Mouse (Mus musculus) megakaryocyte, embryonic 14.5 days (primary cell): ENCODE results near the gene Trappc6a. TPM values are rescaled to one million over a fixed set of nuclear protein-coding genes. Genes with fewer than 3 reads are reported as not detected.

Experiments used
- H3K27me3 ChIP-seq: replicated peaks from 2 replicates; pipeline ENCODE3; 2012; ENCODE audit warnings: inconsistent platforms
- H3K36me3 ChIP-seq: replicated peaks from 2 replicates; pipeline ENCODE3; 2012; ENCODE audit warnings: low read length, inconsistent platforms, mixed read lengths
- H3K4me1 ChIP-seq: 2 replicates; pipeline ENCODE4 v1.6.1; 2012; ENCODE audit warnings: inconsistent platforms
- H3K4me3 ChIP-seq: replicated peaks from 2 replicates; pipeline ENCODE3; 2012; ENCODE audit warnings: moderate library complexity, mild to moderate bottlenecking, inconsistent platforms
- H3K9me3 ChIP-seq: 2 replicates; pipeline ENCODE4 v1.6.1; 2012; ENCODE audit warnings: inconsistent platforms
- FLI1 ChIP-seq: IDR thresholded peaks from 2 replicates; pipeline ENCODE4 v1.6.1; 2012; ENCODE audit warnings: low read length, inconsistent platforms, mixed read lengths
- GATA1 ChIP-seq: IDR thresholded peaks from 3 replicates; pipeline ENCODE4 v1.6.1; 2012; ENCODE audit warnings: mixed read lengths, low read length, inconsistent platforms, borderline replicate concordance
- polyA plus RNA-seq: library from polyadenylated mRNA; stranded (reverse); fragments of >175 nt; gene quantifications from 2 replicates; pipeline ENCODE4 v1.2.3, GENCODE M21; 2012; ENCODE audit warnings: low replicate concordance; ENCODE audit not compliant: insufficient read depth

Gene Trappc6a
- polyA plus RNA-seq, 1 experiment = 613 TPM

GRCm38 (mm10) chr7:19546007-19546406 is 37.8 kb downstream of the Trappc6a start:
- H3K36me3 ChIP-seq = peaks cover 86% of the 10 kb centered on the region
- no peaks in the 10 kb centered on the region for H3K27me3 ChIP-seq
- no peak for TF ChIP-seq FLI1
- TF ChIP-seq GATA1 = no peak
- no peaks in the 10 kb centered on the region for H3K9me3 ChIP-seq
- H3K4me3 ChIP-seq = no peak overlapping the region
- H3K4me1 ChIP-seq = peaks cover 96% of the 10 kb centered on the region

GRCm38 (mm10) chr7:19547344-19547969 is 39.3 kb downstream of the Trappc6a start:
- peaks cover 96% of the 10 kb centered on the region for H3K4me1 ChIP-seq
- H3K4me3 ChIP-seq = no peak overlapping the region
- peaks cover 85% of the 10 kb centered on the region for H3K36me3 ChIP-seq
- no peaks in the 10 kb centered on the region for H3K27me3 ChIP-seq
- TF ChIP-seq GATA1 = no peak
- no peak for TF ChIP-seq FLI1
- H3K9me3 ChIP-seq = no peaks in the 10 kb centered on the region

GRCm38 (mm10) chr7:19549394-19549793 is 41.2 kb downstream of the Trappc6a start:
- Histone ChIP-seq H3K36me3 (peaks cover 86% of the 10 kb centered on the region), H3K9me3 (no peaks in the 10 kb centered on the region), H3K4me1 (peaks cover 96% of the 10 kb centered on the region), H3K4me3 (no peak overlapping the region), H3K27me3 (no peaks in the 10 kb centered on the region)
- TF ChIP-seq GATA1 (no peak), FLI1 (no peak)

GRCm38 (mm10) chr7:19551634-19552033 is 43.4 kb downstream of the Trappc6a start:
- peaks cover 99% of the 10 kb centered on the region for H3K4me1 ChIP-seq
- H3K27me3 ChIP-seq = no peaks in the 10 kb centered on the region
- H3K36me3 ChIP-seq = peaks cover 90% of the 10 kb centered on the region
- TF ChIP-seq GATA1 (no peak), FLI1 (no peak)
- H3K4me3 ChIP-seq = peak overlapping the region; percentile 62
- no peaks in the 10 kb centered on the region for H3K9me3 ChIP-seq

GRCm38 (mm10) chr7:19552443-19552842 is 44.2 kb downstream of the Trappc6a start:
- Histone ChIP-seq H3K27me3 (no peaks in the 10 kb centered on the region), H3K4me1 (peaks cover 99% of the 10 kb centered on the region), H3K36me3 (peaks cover 90% of the 10 kb centered on the region), H3K4me3 (peak overlapping the region; percentile 62), H3K9me3 (no peaks in the 10 kb centered on the region)
- TF ChIP-seq FLI1 (no peak), GATA1 (no peak)

- Histone ChIP-seq H3K36me3 (peaks cover 90% of the 10 kb centered on the region), H3K9me3 (no peaks in the 10 kb centered on the region), H3K4me3 (peak overlapping the region; percentile 64), H3K4me1 (peaks cover 99% of the 10 kb centered on the region), H3K27me3 (no peaks in the 10 kb centered on the region)
- no peak for TF ChIP-seq GATA1
- TF ChIP-seq FLI1 = no peak
Observed at GRCm38 (mm10) chr7:19554168-19554567, 46.0 kb downstream of the Trappc6a start.

- Histone ChIP-seq H3K4me1 (peaks cover 91% of the 10 kb centered on the region), H3K27me3 (no peaks in the 10 kb centered on the region), H3K9me3 (no peaks in the 10 kb centered on the region), H3K4me3 (no peak overlapping the region), H3K36me3 (peaks cover 72% of the 10 kb centered on the region)
- TF ChIP-seq GATA1 = no peak
- TF ChIP-seq FLI1 = no peak
Observed at GRCm38 (mm10) chr7:19557086-19557485, 48.9 kb downstream of the Trappc6a start.

GRCm38 (mm10) chr7:19557982-19558900 is 50.0 kb downstream of the Trappc6a start:
- no peaks in the 10 kb centered on the region for H3K27me3 ChIP-seq
- TF ChIP-seq GATA1 = no peak
- TF ChIP-seq FLI1 = no peak
- H3K4me1 ChIP-seq = peaks cover 87% of the 10 kb centered on the region
- peak overlapping the region; percentile 82 for H3K4me3 ChIP-seq
- H3K9me3 ChIP-seq = no peaks in the 10 kb centered on the region
- H3K36me3 ChIP-seq = peaks cover 60% of the 10 kb centered on the region

GRCm38 (mm10) chr7:19558965-19559364 is 50.8 kb downstream of the Trappc6a start:
- TF ChIP-seq GATA1 (no peak), FLI1 (no peak)
- Histone ChIP-seq H3K27me3 (no peaks in the 10 kb centered on the region), H3K36me3 (peaks cover 59% of the 10 kb centered on the region), H3K9me3 (no peaks in the 10 kb centered on the region), H3K4me3 (peak overlapping the region; percentile 82), H3K4me1 (peaks cover 87% of the 10 kb centered on the region)

- no peaks in the 10 kb centered on the region for H3K27me3 ChIP-seq
- TF ChIP-seq FLI1 = no peak
Observed at GRCm38 (mm10) chr7:19560491-19561260, 52.5 kb downstream of the Trappc6a start.

More at GRCm38 (mm10) chr7:19560491-19561260, 52.5 kb downstream of the Trappc6a start:
- Histone ChIP-seq H3K4me3 (peak overlapping the region; percentile 98), H3K4me1 (peaks cover 85% of the 10 kb centered on the region), H3K9me3 (peaks cover 3% of the 10 kb centered on the region; the same call in 1 of the 2 replicates), H3K36me3 (peaks cover 63% of the 10 kb centered on the region)
